Mouse (Mus musculus) hindbrain, postnatal 0 days (tissue): ENCODE data around the gene St13. TPM values are rescaled to one million over a fixed set of nuclear protein-coding genes. Genes with fewer than 3 reads are reported as not detected.

Experiments
- ATAC-seq: fragments of 200-750 bp; cut with Nextera tagmentation; 2 replicates; pipeline ENCODE4 v1.8.0; 2017; ENCODE audit warnings: mild to moderate bottlenecking, moderate TSS enrichment, moderate library complexity
- DNase-seq: peaks from one replicate; pipeline ENCODE4 v3.0.0-alpha.2; 2015; ENCODE audit warnings: low spot score
- H3K27ac ChIP-seq: fragments of 300-500 bp; sonication (generic); 2 replicates; pipeline ENCODE4 v1.5.1; 2014; ENCODE audit warnings: mild to moderate bottlenecking
- H3K27me3 ChIP-seq: fragments of 300-500 bp; sonication (generic); 2 replicates; pipeline ENCODE4 v1.6.1; 2014; ENCODE audit warnings: low read length, mixed read lengths; ENCODE audit not compliant: insufficient read depth
- H3K36me3 ChIP-seq: fragments of 300-500 bp; sonication (generic); 2 replicates; pipeline ENCODE4 v1.6.1; 2014; ENCODE audit warnings: low read length, mixed read lengths; ENCODE audit not compliant: insufficient read depth
- H3K4me1 ChIP-seq: fragments of 300-500 bp; sonication (generic); 2 replicates; pipeline ENCODE4 v1.6.1; 2014; ENCODE audit warnings: antibody characterized with exemption, low read length, mixed read lengths; ENCODE audit not compliant: insufficient read depth
- H3K4me2 ChIP-seq: fragments of 300-500 bp; sonication (generic); 2 replicates; pipeline ENCODE4 v1.6.1; 2014; ENCODE audit warnings: low read depth, mild to moderate bottlenecking, low read length, moderate library complexity, mixed read lengths
- H3K4me3 ChIP-seq: fragments of 300-500 bp; sonication (generic); 2 replicates; pipeline ENCODE4 v1.5.1; 2014; ENCODE audit warnings: low read length
- H3K9ac ChIP-seq: fragments of 300-500 bp; sonication (generic); replicated peaks from 2 replicates; pipeline ENCODE4 v1.6.1; 2014; ENCODE audit warnings: mild to moderate bottlenecking, low read length, moderate library complexity, mixed read lengths
- H3K9me3 ChIP-seq: fragments of 300-500 bp; sonication (generic); 2 replicates; pipeline ENCODE4 v1.6.1; 2016; ENCODE audit warnings: low read length, mixed read lengths
- CTCF ChIP-seq: IDR thresholded peaks from 2 replicates; pipeline ENCODE4 v1.5.1; 2016; ENCODE audit warnings: antibody characterized with exemption, control low read depth, low read depth
- WGBS: fragments of 180-500 bp; shearing (Covaris S2); extraction: QIAGEN DNeasy Blood & Tissue Kit; methylation state at CpG from one replicate; pipeline ENCODE4 v1.1.7; 2014; 5-methylcytosine and 5-hydroxymethylcytosine counted together
- polyA plus RNA-seq: library from polyadenylated mRNA; unstranded; fragments of >200 nt; fragmentation: Nextera tagmentation; extraction: Ambion mirVana; gene quantifications from 2 replicates; pipeline ENCODE4 v1.2.1, GENCODE M21; 2015
- total RNA-seq: library from RNA; depleted of rRNA; stranded (reverse); fragments of >200 nt; gene quantifications from 2 replicates; pipeline ENCODE4 v1.2.3, GENCODE M21; 2014

St13 gene
- total and polyA plus RNA-seq, 2 experiments from 2014 or later, result 87.8 to 209 TPM

DNA sequence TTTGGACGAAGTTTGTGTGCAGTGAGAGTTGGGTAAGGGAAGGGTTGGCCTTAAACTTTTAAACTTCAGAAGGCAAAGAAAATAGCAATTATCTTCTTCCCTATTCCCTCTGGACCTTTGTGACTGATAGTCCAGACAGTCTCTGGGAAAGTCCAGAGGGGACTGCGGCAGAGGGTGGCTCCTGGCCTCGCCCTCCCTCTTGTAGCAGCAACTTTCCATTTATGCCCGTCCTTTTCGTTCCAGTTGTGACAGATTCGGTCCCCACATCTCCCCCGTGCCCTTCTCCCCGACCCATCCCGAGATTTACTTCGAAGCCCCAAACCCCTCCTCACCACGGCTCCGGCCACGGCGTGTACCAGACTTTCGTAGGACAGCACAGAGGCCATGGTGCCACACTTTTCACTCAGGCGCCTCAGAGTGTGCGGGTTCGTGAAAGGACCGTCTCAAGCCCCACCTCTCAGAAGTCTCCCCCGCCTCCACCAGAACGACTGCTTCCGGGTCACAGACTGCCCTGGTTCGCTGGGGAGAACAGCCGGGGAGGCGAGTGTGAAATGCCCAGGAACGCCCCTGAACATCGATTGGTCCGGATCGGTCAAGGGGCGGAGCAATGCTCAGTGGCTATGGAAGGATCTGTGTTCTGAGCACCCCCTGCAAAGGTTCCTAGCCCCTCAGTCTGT, 39.4 kb downstream of the St13 start, which contains the start of gene Slc25a17:
Gene Slc25a17, minus strand, starts transcription at position 468 of the 677 bp plus-strand sequence.
- ATAC-seq, result peak; percentile 100
- peaks cover 5% of the 10 kb centered on the region; the same call in 1 of the 2 replicates for H3K4me1 ChIP-seq

DNA sequence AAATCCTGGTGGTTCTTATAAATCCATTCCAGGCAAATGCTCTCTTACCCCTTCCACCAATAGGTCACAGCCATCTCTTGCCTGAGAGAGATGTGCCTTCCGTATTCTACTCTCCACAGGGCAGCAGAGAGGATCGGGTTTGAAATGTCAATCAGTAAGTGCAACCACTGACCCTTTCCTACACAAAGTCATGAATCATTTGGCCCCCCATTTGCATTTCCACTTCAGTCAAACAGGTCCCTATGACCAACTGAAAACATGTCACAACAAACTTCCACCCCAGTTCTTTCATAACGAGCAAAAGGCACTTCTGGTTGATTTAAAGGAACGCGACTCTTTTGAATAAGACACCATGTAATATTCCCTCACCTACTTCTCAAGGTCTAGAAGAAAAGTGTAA, 40.5 kb downstream of the St13 start:
- WGBS, result 82% methylated on average over 5 of the region's 5 CpGs
- TF ChIP-seq CTCF, result no peak

More for the DNA sequence above, 39.4 kb downstream of the St13 start, which contains the start of gene Slc25a17:
- H3K9me3 ChIP-seq, result no peaks in the 10 kb centered on the region
- no peak for TF ChIP-seq CTCF
- peak within 1 kb of the TSS; percentile 76 for H3K4me3 ChIP-seq
- peak within 1 kb of the TSS; percentile 84 for H3K27ac ChIP-seq
- H3K36me3 ChIP-seq, result peaks cover 21% of the 10 kb centered on the region
- H3K27me3 ChIP-seq, result no peaks in the 10 kb centered on the region
- under 1% methylated on average over 30 of the region's 30 CpGs for WGBS
- H3K4me2 ChIP-seq, result peak within 1 kb of the TSS; percentile 97
- peak; percentile 98 for DNase-seq
- H3K9ac ChIP-seq, result peak within 1 kb of the TSS; percentile 63

GRCm38 (mm10) chr15:81358943-81359342, 40.9 kb downstream of the St13 start:
- no peak overlapping the region for H3K4me3 ChIP-seq
- H3K9ac ChIP-seq, result no peak overlapping the region
- H3K27ac ChIP-seq, result no peak overlapping the region
- no peak overlapping the region for H3K4me2 ChIP-seq
- WGBS, result 84% methylated on average over 3 of the region's 3 CpGs
- TF ChIP-seq CTCF, result no peak
- H3K27me3 ChIP-seq, result no peaks in the 10 kb centered on the region
- H3K9me3 ChIP-seq, result no peaks in the 10 kb centered on the region
- ATAC-seq, result no peak
- peaks cover 5% of the 10 kb centered on the region; the same call in 1 of the 2 replicates for H3K4me1 ChIP-seq
- peaks cover 8% of the 10 kb centered on the region; the same call in 1 of the 2 replicates for H3K36me3 ChIP-seq
- DNase-seq, result no peak

More for the DNA sequence above, 40.5 kb downstream of the St13 start:
- H3K9me3 ChIP-seq, result no peaks in the 10 kb centered on the region
- no peak overlapping the region for H3K27ac ChIP-seq
- DNase-seq, result no peak
- no peaks in the 10 kb centered on the region for H3K27me3 ChIP-seq
- ATAC-seq, result no peak
- peaks cover 5% of the 10 kb centered on the region; the same call in 1 of the 2 replicates for H3K4me1 ChIP-seq
- peak overlapping the region; percentile 97 for H3K4me2 ChIP-seq
- no peak overlapping the region for H3K9ac ChIP-seq
- H3K36me3 ChIP-seq, result peaks cover 13% of the 10 kb centered on the region
- H3K4me3 ChIP-seq, result peak overlapping the region; percentile 76; the same call in 1 of the 2 replicates

GRCm38 (mm10) chr15:81356946-81357345, 42.9 kb downstream of the St13 start:
- Histone ChIP-seq H3K9ac (no peak overlapping the region), H3K27me3 (no peaks in the 10 kb centered on the region), H3K36me3 (no peaks in the 10 kb centered on the region), H3K4me2 (no peak overlapping the region), H3K9me3 (no peaks in the 10 kb centered on the region), H3K27ac (no peak overlapping the region), H3K4me3 (no peak overlapping the region), H3K4me1 (peaks cover 5% of the 10 kb centered on the region; the same call in 1 of the 2 replicates)
- 46% methylated on average over 5 of the region's 5 CpGs for WGBS
- DNase-seq, result no peak
- TF ChIP-seq CTCF, result no peak
- ATAC-seq, result no peak

- peak; percentile 75 for TF ChIP-seq CTCF
- Histone ChIP-seq H3K9me3 (no peaks in the 10 kb centered on the region), H3K36me3 (no peaks in the 10 kb centered on the region), H3K4me2 (no peak overlapping the region), H3K4me1 (peaks cover 5% of the 10 kb centered on the region; the same call in 1 of the 2 replicates), H3K9ac (no peak overlapping the region), H3K4me3 (no peak overlapping the region), H3K27me3 (no peaks in the 10 kb centered on the region), H3K27ac (no peak overlapping the region)
- 65% methylated on average over 3 of the region's 3 CpGs for WGBS
- ATAC-seq (no peak), DNase-seq (peak; percentile 53)
These were observed 44.6 kb downstream of the St13 start for GRCm38 (mm10) chr15:81355146-81355761.

DNA sequence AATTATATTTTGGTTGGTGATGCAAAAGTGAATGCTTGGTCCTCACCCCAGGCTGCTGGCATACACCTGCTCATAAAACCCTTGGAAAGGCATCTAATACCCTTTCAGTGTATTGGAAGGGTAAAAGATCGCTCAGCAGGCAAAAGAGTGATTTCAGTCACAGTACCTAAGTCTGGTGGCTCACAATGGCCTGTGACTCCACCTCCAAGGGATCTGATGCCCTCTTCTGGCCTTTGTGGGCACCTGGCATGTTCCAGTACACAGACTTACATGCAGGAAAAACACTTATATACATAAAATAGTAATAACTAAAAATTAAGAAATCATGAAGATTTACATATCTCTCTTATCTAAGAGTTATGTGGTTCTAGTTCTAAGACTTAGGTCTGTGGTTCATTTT, 47.2 kb downstream of the St13 start:
- DNase-seq, result peak; percentile 43
- no peak for ATAC-seq
- Histone ChIP-seq H3K27me3 (no peaks in the 10 kb centered on the region), H3K4me2 (no peak overlapping the region), H3K4me3 (no peak overlapping the region), H3K9ac (no peak overlapping the region), H3K36me3 (no peaks in the 10 kb centered on the region), H3K27ac (no peak overlapping the region), H3K4me1 (no peaks in the 10 kb centered on the region), H3K9me3 (no peaks in the 10 kb centered on the region)
- TF ChIP-seq CTCF, result peak; percentile 55
- WGBS, result 50% methylated on average over 1 of the region's 1 CpGs

- Histone ChIP-seq H3K36me3 (no peaks in the 10 kb centered on the region), H3K9me3 (no peaks in the 10 kb centered on the region), H3K9ac (no peak overlapping the region), H3K27ac (no peak overlapping the region), H3K27me3 (no peaks in the 10 kb centered on the region), H3K4me1 (no peaks in the 10 kb centered on the region), H3K4me3 (no peak overlapping the region), H3K4me2 (no peak overlapping the region)
- peak; percentile 12 for DNase-seq
- TF ChIP-seq CTCF, result no peak
- ATAC-seq, result no peak
- WGBS, result 38% methylated on average over 1 of the region's 1 CpGs
These were observed 49.5 kb downstream of the St13 start for GRCm38 (mm10) chr15:81350401-81350800.
